Mouse (Mus musculus) myocyte (in vitro differentiated cells): ENCODE measurements at regions not wholly inside any gene's neighbourhood (a gene's known extent, or its start where the extent isn't known, plus 50 kb on each side); places are given as distances from the start of the nearest gene placed in this dataset.

Experiments
- CEBPB ChIP-seq: IDR thresholded peaks from 2 replicates; pipeline ENCODE4 v1.6.1; 2011; ENCODE audit warnings: mild to moderate bottlenecking, moderate library complexity; ENCODE audit not compliant: poor library complexity, insufficient read depth, severe bottlenecking
- E2F4 ChIP-seq: IDR thresholded peaks from one replicate; pipeline ENCODE4 v1.6.1; 2011; ENCODE audit warnings: mild to moderate bottlenecking, control low read depth, moderate library complexity; ENCODE audit not compliant: insufficient read depth
- MAX ChIP-seq: IDR thresholded peaks from one replicate; pipeline ENCODE4 v1.6.1; 2011; ENCODE audit warnings: low read depth, mild to moderate bottlenecking, control low read depth
- POLR2A ChIP-seq: IDR thresholded peaks from one replicate; pipeline ENCODE4 v1.6.1; 2011; ENCODE audit warnings: low read depth, mild to moderate bottlenecking, control low read depth, moderate library complexity; ENCODE audit not compliant: insufficient read length
- USF1 ChIP-seq: IDR thresholded peaks from one replicate; pipeline ENCODE4 v1.6.1; 2011; ENCODE audit warnings: low read depth, mild to moderate bottlenecking, control low read depth, moderate library complexity

DNA sequence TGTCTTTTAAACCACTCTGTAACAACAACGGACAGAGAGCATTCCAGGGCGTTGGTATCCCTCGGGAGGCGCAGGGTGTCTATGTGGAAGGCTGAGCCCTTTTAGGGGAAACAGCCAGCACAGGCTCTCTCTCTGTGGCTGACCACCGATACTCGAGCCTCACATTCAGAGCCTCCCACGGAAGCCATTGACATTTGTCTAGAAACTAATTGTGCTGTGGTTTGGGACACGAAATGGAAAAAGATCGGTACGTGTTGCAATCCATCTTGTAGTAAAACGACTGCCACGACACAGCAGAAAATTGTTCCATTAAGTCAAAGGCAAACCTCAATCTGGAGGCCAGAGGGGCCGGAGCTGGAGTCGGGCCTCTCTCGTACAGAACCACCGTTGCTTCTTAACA, 575.9 kb upstream of the Gm19410 start:
- TF ChIP-seq CEBPB (no peak), E2F4 (no peak), POLR2A (no peak), MAX (no peak), USF1 (no peak)
